Mouse (Mus musculus): ENCODE data around the gene Vdr. TPM values are rescaled to one million over a fixed set of nuclear protein-coding genes. Genes with fewer than 3 reads are reported as not detected.

Gene Vdr
- polyA plus RNA-seq, 1 experiment from 2014 or later: 1.5 TPM

DNA sequence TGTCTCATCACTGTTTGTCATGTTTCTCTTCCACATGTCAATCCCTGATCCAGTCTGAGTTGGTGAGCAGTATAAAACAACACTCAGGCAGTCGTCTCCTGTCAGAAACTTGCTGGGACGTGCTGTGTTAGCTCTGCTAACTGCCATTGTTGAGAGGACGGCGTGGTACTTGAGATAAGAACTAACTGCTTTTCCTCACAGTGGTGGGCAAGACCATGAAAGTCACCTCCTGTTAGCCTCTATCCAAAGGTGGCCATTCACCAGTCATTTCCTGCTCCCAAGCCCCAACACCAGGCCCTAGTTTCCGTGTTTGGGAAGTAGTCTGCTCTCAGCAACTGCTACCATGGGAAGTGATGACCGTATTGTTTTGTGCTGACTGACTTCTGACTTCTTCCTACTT, 45.3 kb downstream of the Vdr start:
- WGBS: 11% methylated on average over 6 of the region's 6 CpGs
- Histone ChIP-seq H3K4me2 (ENCODE audit: low read depth, low read length) (no peak overlapping the region), H3K27me3 (ENCODE audit: control insufficient read depth, insufficient read depth, low read length) (peaks cover 3% of the 10 kb centered on the region; the same call in 1 of the 2 replicates), H3K9ac (ENCODE audit: low read length) (no peak overlapping the region; the same call in 1 of the 2 replicates), H3K9me3 (replicated peaks; ENCODE audit: control insufficient read depth, low read length) (peaks cover 11% of the 10 kb centered on the region), H3K36me3 (ENCODE audit: control insufficient read depth, insufficient read depth) (peaks cover 6% of the 10 kb centered on the region; the same call in 1 of the 2 replicates), H3K4me1 (ENCODE audit: control insufficient read depth, insufficient read depth, low read length) (peaks cover 22% of the 10 kb centered on the region), H3K4me3 (ENCODE audit: low read length) (no peak overlapping the region), H3K27ac (ENCODE audit: low read length) (peak overlapping the region; percentile 25)
- peak; percentile 74 for ATAC-seq (replicated peaks; ENCODE audit: extremely low read depth, insufficient read depth, low FRiP score)

DNA sequence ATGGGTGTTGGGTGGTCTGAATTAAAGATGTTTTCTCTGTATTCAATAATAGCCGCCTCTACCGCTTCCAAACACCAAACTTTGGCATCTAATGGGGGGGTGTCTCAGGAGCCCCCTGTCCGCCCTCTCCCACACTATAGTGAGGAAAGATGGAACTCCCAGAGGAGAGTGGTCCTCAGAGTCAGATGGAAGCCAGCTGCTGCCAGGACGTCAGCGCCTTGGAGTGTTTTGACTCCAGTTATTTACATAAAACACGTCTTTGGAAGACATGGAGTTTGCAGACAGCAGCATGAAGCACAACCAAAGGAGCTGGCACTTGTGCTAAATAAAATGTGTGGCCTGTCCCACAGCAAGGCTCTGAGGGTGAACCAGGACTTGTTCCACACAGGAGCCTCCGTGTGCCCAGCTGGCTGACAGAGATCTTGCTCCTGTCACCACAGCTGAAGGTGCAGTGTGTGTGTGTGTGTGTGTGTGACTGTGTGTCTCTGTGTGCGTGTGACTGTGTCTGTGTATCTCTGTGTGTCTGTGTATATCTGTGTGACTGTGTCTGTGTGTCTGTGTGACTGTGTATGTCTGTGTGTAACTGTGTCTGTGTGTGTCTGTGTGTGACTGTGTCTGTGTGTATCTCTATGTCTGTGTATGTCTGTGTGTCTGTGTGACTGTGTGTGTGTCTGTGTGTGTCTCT, 45.9 kb downstream of the Vdr start:
- peak overlapping the region; percentile 5; the same call in 1 of the 2 replicates for H3K9ac ChIP-seq (ENCODE audit: low read length)

GRCm38 (mm10) chr15:97863494-97863881, 46.9 kb downstream of the Vdr start:
- H3K4me3 ChIP-seq (ENCODE audit: low read length): no peak overlapping the region
- WGBS: 60% methylated on average over 18 of the region's 18 CpGs
- H3K4me2 ChIP-seq (ENCODE audit: low read depth, low read length): no peak overlapping the region
- peaks cover 11% of the 10 kb centered on the region for H3K9me3 ChIP-seq (replicated peaks; ENCODE audit: control insufficient read depth, low read length)
- no peak for ATAC-seq (replicated peaks; ENCODE audit: extremely low read depth, insufficient read depth, low FRiP score)
- H3K9ac ChIP-seq (ENCODE audit: low read length): no peak overlapping the region
- H3K4me1 ChIP-seq (ENCODE audit: control insufficient read depth, insufficient read depth, low read length): peaks cover 22% of the 10 kb centered on the region
- H3K36me3 ChIP-seq (ENCODE audit: control insufficient read depth, insufficient read depth): peaks cover 6% of the 10 kb centered on the region; the same call in 1 of the 2 replicates
- no peak overlapping the region for H3K27ac ChIP-seq (ENCODE audit: low read length)
- peaks cover 3% of the 10 kb centered on the region for H3K27me3 ChIP-seq (ENCODE audit: control insufficient read depth, insufficient read depth, low read length)

More for the DNA sequence above, 45.9 kb downstream of the Vdr start:
- Histone ChIP-seq H3K27ac (ENCODE audit: low read length) (peak overlapping the region; percentile 35), H3K36me3 (ENCODE audit: control insufficient read depth, insufficient read depth) (peaks cover 6% of the 10 kb centered on the region; the same call in 1 of the 2 replicates), H3K9me3 (replicated peaks; ENCODE audit: control insufficient read depth, low read length) (peaks cover 11% of the 10 kb centered on the region), H3K4me2 (ENCODE audit: low read depth, low read length) (no peak overlapping the region), H3K27me3 (ENCODE audit: control insufficient read depth, insufficient read depth, low read length) (peaks cover 3% of the 10 kb centered on the region), H3K4me1 (ENCODE audit: control insufficient read depth, insufficient read depth, low read length) (peaks cover 22% of the 10 kb centered on the region), H3K4me3 (ENCODE audit: low read length) (no peak overlapping the region)
- 0 out of 2 replicates have a peak, but pooled peaks have one; percentile 16 for ATAC-seq (replicated peaks; ENCODE audit: extremely low read depth, insufficient read depth, low FRiP score)
- 49% methylated on average over 8 of the region's 8 CpGs for WGBS

- H3K9ac ChIP-seq (ENCODE audit: low read length): no peak overlapping the region
- H3K4me3 ChIP-seq (ENCODE audit: low read length): no peak overlapping the region
- no peak overlapping the region for H3K27ac ChIP-seq (ENCODE audit: low read length)
- peaks cover 3% of the 10 kb centered on the region for H3K27me3 ChIP-seq (ENCODE audit: control insufficient read depth, insufficient read depth, low read length)
- peaks cover 11% of the 10 kb centered on the region for H3K9me3 ChIP-seq (replicated peaks; ENCODE audit: control insufficient read depth, low read length)
- 31% methylated on average over 14 of the region's 14 CpGs for WGBS
- ATAC-seq (replicated peaks; ENCODE audit: extremely low read depth, insufficient read depth, low FRiP score): no peak
- peaks cover 22% of the 10 kb centered on the region for H3K4me1 ChIP-seq (ENCODE audit: control insufficient read depth, insufficient read depth, low read length)
- no peak overlapping the region for H3K4me2 ChIP-seq (ENCODE audit: low read depth, low read length)
- H3K36me3 ChIP-seq (ENCODE audit: control insufficient read depth, insufficient read depth): peaks cover 6% of the 10 kb centered on the region; the same call in 1 of the 2 replicates
Measured at GRCm38 (mm10) chr15:97862881-97863493, 47.4 kb downstream of the Vdr start.

DNA sequence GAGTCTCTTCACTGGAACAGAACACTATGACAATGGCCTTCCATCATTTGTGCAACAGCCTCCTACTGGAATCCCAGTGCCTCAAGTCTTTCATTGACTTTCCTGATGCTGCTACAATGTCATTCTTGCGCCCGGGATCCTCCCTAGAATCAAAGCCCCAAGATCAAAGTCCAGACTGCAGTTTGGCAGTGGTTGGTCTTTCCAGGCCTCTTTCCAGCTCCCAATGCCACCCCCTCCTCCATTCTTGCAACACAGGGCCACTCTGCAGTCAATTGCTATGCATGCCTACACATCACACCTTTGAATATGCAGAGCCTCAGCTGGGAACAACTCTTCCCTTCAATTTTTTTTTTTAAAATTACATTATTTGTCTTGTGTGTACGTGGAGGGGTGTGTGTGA, 50.1 kb downstream of the Vdr start:
- Histone ChIP-seq H3K4me2 (ENCODE audit: low read depth, low read length) (no peak overlapping the region), H3K36me3 (ENCODE audit: control insufficient read depth, insufficient read depth) (no peaks in the 10 kb centered on the region), H3K4me3 (ENCODE audit: low read length) (no peak overlapping the region), H3K27me3 (ENCODE audit: control insufficient read depth, insufficient read depth, low read length) (peaks cover 3% of the 10 kb centered on the region), H3K9ac (ENCODE audit: low read length) (no peak overlapping the region), H3K9me3 (replicated peaks; ENCODE audit: control insufficient read depth, low read length) (no peaks in the 10 kb centered on the region; the same call in 1 of the 2 replicates), H3K27ac (ENCODE audit: low read length) (no peak overlapping the region), H3K4me1 (ENCODE audit: control insufficient read depth, insufficient read depth, low read length) (peaks cover 21% of the 10 kb centered on the region)
- 94% methylated on average over 3 of the region's 3 CpGs for WGBS
- no peak for ATAC-seq (replicated peaks; ENCODE audit: extremely low read depth, insufficient read depth, low FRiP score)

- no peak for ATAC-seq (replicated peaks; ENCODE audit: extremely low read depth, insufficient read depth, low FRiP score)
- Histone ChIP-seq H3K4me1 (ENCODE audit: control insufficient read depth, insufficient read depth, low read length) (peaks cover 4% of the 10 kb centered on the region; the same call in 1 of the 2 replicates), H3K9ac (ENCODE audit: low read length) (no peak overlapping the region), H3K9me3 (replicated peaks; ENCODE audit: control insufficient read depth, low read length) (no peaks in the 10 kb centered on the region; the same call in 1 of the 2 replicates), H3K4me3 (ENCODE audit: low read length) (no peak overlapping the region), H3K4me2 (ENCODE audit: low read depth, low read length) (no peak overlapping the region), H3K36me3 (ENCODE audit: control insufficient read depth, insufficient read depth) (no peaks in the 10 kb centered on the region), H3K27ac (ENCODE audit: low read length) (no peak overlapping the region), H3K27me3 (ENCODE audit: control insufficient read depth, insufficient read depth, low read length) (peaks cover 8% of the 10 kb centered on the region)
- WGBS: 76% methylated on average over 4 of the region's 4 CpGs
Measured at GRCm38 (mm10) chr15:97858431-97858830, 52.0 kb downstream of the Vdr start.

GRCm38 (mm10) chr15:97854551-97854950, 55.9 kb downstream of the Vdr start:
- H3K36me3 ChIP-seq (ENCODE audit: control insufficient read depth, insufficient read depth): no peaks in the 10 kb centered on the region
- H3K4me1 ChIP-seq (ENCODE audit: control insufficient read depth, insufficient read depth, low read length): 0 out of 2 replicates have a peak, but pooled peaks cover under 1% of the 10 kb centered on the region

GRCm38 (mm10) chr15:97854059-97854458, 56.4 kb downstream of the Vdr start:
- WGBS: 40% methylated on average over 8 of the region's 8 CpGs
- H3K27ac ChIP-seq (ENCODE audit: low read length): no peak overlapping the region
- H3K4me3 ChIP-seq (ENCODE audit: low read length): no peak overlapping the region
- H3K9ac ChIP-seq (ENCODE audit: low read length): no peak overlapping the region
- 0 out of 2 replicates have a peak, but pooled peaks cover 5% of the 10 kb centered on the region for H3K27me3 ChIP-seq (ENCODE audit: control insufficient read depth, insufficient read depth, low read length)
- H3K36me3 ChIP-seq (ENCODE audit: control insufficient read depth, insufficient read depth): no peaks in the 10 kb centered on the region
- ATAC-seq (replicated peaks; ENCODE audit: extremely low read depth, insufficient read depth, low FRiP score): no peak
- H3K4me2 ChIP-seq (ENCODE audit: low read depth, low read length): no peak overlapping the region
- 0 out of 2 replicates have a peak, but pooled peaks cover 3% of the 10 kb centered on the region for H3K4me1 ChIP-seq (ENCODE audit: control insufficient read depth, insufficient read depth, low read length)
- no peaks in the 10 kb centered on the region; the same call in 1 of the 2 replicates for H3K9me3 ChIP-seq (replicated peaks; ENCODE audit: control insufficient read depth, low read length)

More at GRCm38 (mm10) chr15:97854551-97854950, 55.9 kb downstream of the Vdr start:
- Histone ChIP-seq H3K27me3 (ENCODE audit: control insufficient read depth, insufficient read depth, low read length) (peaks cover 5% of the 10 kb centered on the region; the same call in 1 of the 2 replicates), H3K4me3 (ENCODE audit: low read length) (no peak overlapping the region), H3K9ac (ENCODE audit: low read length) (no peak overlapping the region), H3K9me3 (replicated peaks; ENCODE audit: control insufficient read depth, low read length) (no peaks in the 10 kb centered on the region; the same call in 1 of the 2 replicates), H3K4me2 (ENCODE audit: low read depth, low read length) (no peak overlapping the region), H3K27ac (ENCODE audit: low read length) (no peak overlapping the region)
- 38% methylated on average over 6 of the region's 6 CpGs for WGBS
- ATAC-seq (replicated peaks; ENCODE audit: extremely low read depth, insufficient read depth, low FRiP score): no peak

DNA sequence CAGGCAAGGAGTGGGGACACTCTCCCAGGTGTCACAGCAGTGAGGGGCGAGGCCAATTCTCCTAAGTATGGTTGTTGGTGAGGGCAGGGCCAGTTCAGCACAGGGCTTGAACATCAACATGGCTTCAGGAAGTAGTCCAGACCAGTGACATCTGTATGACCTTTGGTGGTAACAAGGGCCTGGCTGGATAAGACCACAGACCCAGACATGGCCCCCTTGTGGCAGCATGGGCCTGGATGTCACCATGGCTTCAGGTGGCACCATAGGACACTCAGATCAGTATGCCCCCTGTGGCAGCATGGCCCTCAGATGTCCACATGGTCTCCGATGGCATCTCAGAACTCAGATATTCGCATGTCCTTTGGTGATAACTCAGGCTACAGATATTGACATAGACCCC, 58.1 kb downstream of the Vdr start:
- 88% methylated on average over 3 of the region's 3 CpGs for WGBS
- Histone ChIP-seq H3K27ac (ENCODE audit: low read length) (no peak overlapping the region), H3K4me1 (ENCODE audit: control insufficient read depth, insufficient read depth, low read length) (0 out of 2 replicates have a peak, but pooled peaks cover 3% of the 10 kb centered on the region), H3K4me2 (ENCODE audit: low read depth, low read length) (no peak overlapping the region), H3K9ac (ENCODE audit: low read length) (no peak overlapping the region), H3K9me3 (replicated peaks; ENCODE audit: control insufficient read depth, low read length) (no peaks in the 10 kb centered on the region; the same call in 1 of the 2 replicates), H3K4me3 (ENCODE audit: low read length) (no peak overlapping the region), H3K36me3 (ENCODE audit: control insufficient read depth, insufficient read depth) (no peaks in the 10 kb centered on the region), H3K27me3 (ENCODE audit: control insufficient read depth, insufficient read depth, low read length) (0 out of 2 replicates have a peak, but pooled peaks cover 5% of the 10 kb centered on the region)
- ATAC-seq (replicated peaks; ENCODE audit: extremely low read depth, insufficient read depth, low FRiP score): no peak
